Mouse (Mus musculus) cerebellum, postnatal 36 days (tissue): ENCODE measurements at regions not wholly inside any gene's neighbourhood (a gene's known extent, or its start where the extent isn't known, plus 50 kb on each side); places are given as distances from the start of the nearest gene placed in this dataset.
A peak's percentile ranks its signal among the peaks of the same experiment; 100 is the strongest.

Experiments used
- DNase-seq, 2 experiments: peaks; one replicate each; pipeline ENCODE4 v3.0.0; 2021 to 2022; ENCODE audit warnings: mixed read lengths in 2 of 2

DNA sequence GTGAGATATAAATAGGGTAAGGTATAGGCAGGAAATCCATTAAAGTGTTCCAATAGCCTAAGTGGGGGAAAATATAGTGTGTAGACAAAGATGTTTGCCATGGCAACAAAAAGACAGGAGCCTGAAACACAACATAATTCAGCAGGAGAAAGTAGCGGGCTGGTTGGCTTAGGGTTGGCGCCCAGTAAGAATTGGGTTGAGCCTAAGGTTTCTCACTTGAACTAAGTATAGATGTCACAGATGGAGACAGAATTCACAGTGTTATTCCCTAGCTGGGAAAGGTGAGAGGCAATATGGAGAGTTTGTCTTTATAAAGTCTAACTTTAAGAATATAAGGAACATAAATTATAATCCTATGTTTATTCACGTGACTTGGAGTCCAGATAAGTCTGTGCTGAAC lies 64.8 kb upstream of the Ogfrl1 start:
- peak; percentile 20 to 27 for DNase-seq

DNA sequence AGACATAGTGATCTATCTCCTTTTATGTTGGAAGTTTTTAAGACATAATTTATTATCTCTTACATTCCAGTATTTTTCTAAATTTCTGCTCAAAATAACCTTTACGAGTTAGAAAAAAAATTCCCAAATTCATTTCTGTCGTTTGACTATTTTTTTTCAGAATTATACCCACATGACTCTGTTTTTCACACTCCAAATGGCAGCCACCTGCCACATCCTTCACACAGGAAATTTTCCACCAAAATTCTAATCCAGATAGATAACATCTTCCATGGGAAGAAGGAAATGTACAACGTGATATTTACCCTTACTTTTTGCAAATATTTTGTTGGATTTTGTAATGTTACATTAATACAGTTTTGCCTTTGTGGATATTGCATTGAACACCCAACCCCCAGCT lies 66.5 kb upstream of the Ogfrl1 start:
- DNase-seq = peak; percentile 19 to 21

DNA sequence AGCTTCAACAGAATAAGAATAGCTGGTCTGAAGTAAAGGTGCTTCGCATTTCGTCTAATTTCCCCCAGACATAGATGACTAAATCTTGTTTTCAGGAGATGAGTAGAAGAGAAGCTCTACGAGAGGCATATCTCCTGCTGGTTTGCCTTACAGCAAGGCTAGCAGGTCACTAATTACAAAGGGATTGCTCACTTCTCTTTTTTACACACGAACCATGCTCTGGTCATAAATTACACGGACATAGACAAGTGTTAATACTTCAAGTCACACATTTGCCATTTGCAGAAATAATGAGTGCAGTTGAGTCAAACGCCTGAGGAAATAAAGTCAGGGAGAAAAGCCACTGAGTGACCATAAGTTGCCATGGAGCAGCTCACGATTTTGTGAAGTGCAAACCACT lies 68.8 kb upstream of the Ogfrl1 start:
- no peak for DNase-seq

DNA sequence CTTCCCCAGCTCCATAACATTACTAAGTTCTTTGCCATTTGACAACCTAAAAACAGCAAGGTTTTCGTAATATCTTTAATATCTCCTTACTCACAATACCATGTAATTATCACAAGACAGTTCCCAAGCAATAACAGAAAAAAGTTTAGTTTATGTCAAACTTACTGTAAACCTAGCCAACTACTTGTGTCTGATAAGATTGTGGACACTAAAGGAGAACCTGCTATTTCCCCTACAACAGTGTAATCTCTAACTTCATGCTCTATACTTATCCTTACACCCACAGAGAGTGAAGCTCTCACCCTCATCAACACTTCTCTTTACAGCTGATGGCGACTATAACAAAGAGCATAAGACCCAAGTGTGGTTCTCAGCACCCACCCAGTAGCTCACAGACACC lies 69.8 kb upstream of the Ogfrl1 start:
- no peak for DNase-seq

DNA sequence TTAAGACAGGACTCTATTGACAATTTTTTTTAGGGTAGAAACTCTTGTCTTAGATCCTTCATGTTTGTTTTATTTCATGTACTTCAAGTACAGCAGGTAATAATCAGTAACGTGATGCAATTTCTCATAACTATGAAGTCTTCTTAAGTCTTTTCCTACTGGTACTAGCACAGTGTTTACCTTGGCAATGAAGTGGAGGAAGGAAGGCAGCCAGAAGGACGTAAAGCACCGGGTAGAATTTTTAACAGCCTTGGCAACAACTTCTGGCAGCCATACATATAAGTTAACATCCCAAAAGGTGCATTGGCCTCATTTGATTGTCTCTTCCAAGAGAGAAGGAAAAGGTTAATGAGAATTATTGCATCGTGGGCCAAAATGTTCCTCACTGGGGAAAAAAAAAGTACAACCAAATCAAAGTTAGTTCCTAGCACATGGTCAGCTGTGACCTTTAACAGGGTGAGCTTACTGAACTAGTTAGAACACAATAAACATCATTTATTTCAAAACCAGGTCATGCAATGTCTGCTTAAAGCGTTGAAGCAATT lies 83.3 kb upstream of the Ogfrl1 start:
- DNase-seq = no peak

DNA sequence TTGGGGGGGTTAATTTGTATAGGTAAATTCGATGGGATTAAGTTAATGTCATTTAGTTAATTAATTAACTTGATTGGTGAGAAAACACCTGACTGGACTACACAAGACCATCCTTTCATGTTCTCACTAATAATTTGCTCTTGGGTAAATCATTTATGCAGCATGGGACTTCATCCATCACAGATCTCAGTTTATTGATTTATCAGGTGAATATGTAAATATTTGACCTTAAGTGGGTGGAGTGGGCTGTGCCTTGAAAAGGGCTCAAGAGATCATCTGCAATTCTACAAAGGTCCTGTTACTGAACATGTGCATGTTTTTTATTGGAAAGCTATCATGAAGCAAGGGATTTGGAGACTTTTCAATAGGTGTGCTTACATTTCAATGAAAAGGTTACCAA lies 87.0 kb upstream of the Ogfrl1 start:
- DNase-seq = no peak

DNA sequence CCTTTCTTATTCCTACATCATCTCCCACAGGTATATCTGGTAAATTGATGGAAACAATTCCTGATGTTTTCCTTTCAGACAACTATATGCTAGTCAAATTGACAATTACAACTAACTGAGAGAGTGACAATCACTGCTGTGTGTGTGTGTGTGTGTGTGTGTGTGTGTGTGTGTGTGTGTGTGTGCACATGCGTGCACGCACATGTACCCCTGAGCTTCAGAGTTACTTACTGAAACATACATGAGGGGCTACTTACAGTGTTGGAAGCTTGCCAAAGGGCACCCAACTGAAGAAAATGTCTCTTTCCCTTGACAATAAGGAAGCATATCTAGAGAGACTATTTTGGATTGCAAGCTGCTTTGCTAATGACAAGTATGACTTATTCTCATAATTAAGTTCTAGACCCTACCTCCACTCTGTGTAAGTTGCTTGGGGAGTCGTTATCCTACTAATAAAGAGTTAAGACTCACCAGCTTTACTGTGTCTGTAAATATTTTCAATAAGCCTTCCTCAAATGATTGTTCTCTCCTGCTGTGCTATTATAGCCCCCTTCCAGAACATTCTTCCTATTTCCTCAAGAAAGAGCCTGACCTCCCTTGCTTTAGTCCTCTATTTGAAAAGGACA lies 87.7 kb upstream of the Ogfrl1 start:
- no peak for DNase-seq

DNA sequence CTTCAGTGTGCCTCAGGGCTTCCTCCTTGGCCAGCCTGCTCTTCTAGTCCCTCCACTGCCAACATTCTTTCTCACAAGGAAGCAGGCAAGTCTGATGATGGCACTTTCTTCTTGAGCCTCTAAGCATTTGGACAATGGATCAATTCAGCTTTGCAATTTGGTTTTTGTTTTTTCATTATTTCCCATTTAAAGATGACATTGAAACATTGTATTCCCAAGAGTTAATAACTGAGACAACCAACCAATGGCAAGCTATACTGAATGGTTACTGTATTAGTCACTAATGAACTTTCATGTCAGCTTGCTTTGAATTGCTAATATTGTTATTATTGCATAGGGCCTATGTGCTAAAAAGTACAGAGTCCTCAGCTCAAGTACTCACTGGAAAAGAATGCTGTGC lies 89.5 kb upstream of the Ogfrl1 start:
- no peak for DNase-seq

DNA sequence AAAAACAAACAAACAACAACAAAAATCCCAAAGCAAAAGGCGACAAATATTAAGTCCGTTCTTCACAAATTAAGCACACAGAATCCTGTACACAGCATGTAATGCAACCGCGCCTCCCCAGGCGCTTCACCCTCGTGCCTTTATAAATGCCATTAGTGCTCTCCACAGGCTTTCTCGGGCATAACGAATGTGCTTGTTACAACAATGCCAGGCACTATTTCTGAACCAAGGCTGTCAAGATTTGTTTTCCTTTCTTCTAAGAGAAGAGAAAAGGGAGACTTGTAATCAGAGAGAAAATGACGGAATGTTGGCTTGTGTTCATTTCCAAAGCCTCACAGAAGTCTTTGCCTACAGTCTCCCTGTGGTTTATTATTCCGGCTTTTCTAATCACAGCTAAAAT lies 93.1 kb upstream of the Ogfrl1 start:
- DNase-seq = peak; percentile 31 to 48

DNA sequence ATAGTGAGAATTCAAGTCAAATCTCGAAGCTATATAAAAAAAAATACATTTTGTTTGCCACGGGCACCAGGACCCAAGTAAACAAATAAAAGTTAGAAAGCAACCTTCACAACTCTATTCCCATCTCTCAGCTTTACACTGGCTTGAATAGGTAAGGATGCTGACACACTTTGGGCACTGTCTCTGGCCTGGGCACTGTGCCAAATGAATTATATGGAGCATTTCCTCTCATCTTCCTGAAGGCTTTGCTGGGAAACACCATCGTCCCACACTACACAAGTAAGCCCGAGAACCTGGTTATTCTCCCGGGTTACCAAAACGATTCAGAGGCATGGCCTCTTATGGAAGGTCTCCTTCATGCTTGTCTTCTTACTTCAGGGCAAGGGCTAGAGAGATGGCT lies 93.5 kb upstream of the Ogfrl1 start:
- DNase-seq = peak; percentile 58 to 73

DNA sequence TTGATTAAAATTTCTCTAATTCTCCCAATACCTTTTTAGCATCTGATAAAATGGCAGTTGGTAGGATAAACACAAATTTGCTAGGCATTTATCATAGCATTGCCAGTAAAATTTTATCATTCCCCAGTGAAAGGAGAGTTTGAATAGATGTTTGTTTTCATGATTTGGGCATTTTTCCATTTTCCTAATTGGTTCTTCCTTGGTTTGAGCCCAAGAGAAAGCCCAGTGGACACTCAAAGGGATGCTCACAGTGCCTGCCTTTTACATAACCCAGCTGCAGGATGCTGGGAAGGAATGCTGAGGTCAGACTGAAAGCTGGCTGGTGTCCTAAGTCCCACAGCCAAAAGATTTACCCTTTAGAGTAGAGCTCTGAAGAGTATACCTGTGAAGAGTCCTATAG lies 95.4 kb upstream of the Ogfrl1 start:
- no peak for DNase-seq

DNA sequence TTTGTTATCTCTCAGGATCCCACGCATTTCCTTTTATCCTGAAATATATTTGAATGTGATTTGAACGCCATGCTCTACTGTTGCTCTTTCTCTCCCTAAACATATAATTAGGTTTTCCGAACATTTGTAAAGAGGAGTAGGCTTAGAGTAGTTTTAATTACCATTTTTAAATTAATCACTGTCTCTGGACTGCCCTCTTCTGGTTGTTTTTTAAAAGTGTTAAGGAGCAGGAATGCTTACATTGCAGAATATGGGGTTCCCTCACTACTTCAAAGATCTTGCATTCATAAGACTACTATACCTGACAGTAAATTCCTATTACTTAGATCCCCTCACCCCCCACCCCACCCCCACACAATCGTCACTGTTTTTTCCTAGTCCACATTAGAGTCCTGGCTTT lies 97.8 kb upstream of the Ogfrl1 start:
- DNase-seq = no peak

DNA sequence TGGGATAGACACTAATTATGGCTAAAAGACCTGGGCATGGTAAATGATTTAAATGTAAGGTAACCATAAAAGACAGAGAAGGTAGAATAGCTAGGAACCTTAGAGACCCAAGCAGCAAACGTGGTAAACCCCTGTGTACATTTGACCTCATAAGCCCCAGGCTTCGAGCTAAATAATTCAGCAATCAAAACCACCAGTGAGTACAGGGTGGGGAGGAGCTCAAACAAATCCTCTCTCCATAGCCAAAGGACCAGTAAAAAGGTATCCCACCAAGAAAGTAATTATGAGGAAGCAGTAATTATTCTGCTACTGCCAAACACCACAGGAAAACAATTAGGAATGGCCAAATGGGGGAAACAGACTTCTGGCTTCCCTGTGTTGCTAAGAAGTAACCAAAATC lies 122.5 kb upstream of the Ogfrl1 start:
- DNase-seq = no peak

DNA sequence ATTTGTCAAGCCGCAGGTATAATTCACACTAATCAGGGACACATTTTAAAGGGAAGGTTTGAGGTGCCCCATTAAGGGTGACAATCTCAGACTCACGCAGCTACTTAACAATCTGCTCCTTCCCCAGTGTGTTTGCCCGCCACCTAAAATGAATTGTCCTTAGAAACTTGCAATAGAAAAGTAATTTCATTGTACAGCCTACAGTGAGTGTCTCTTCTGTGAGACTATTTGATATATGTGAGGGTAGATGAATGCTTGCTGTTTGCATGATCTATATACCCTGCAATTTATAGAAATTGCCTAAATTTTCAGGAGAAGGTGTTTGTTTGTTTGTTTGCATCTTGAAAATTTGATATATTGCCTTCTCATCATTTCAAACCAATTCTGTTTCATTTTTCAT lies 135.1 kb upstream of the Ogfrl1 start:
- DNase-seq = no peak

DNA sequence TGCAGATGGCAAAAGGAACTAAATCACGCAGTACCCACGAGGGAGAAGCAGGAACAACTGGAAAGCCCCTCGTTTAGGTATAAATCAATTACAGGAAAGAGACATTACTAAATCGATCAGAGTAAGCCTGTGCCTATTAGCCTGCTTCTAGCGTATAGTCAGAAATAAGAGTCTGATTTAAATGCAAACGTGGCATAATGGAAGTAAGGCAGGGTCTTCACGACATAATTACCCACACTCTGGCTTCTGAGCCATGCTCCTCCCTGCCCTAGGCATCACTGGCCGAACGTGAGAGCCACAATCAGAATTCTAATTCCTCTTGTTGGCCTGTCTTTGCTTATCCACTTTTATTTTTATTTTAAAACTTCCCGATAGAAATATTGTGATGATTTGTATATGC lies 139.0 kb upstream of the Ogfrl1 start:
- no peak for DNase-seq

DNA sequence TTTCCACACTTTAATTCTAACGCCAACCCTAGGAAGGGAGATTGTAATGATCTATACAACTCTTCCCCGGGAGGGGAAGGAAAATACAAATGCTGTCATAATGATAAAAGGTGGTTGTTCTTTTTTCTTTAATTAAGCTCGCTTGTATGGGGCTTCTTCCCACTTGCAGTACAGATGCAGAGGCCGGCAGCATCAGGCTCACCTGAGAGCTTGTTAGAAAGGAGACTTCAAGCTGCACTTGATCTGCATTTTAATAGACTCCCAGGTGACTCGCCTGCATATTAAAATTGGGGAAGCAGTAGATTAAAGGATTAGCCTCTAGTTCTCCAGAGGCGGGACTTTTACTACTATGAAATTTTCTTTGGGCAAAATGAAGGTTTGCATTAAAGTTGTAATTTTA lies 140.8 kb upstream of the Ogfrl1 start:
- no peak for DNase-seq

DNA sequence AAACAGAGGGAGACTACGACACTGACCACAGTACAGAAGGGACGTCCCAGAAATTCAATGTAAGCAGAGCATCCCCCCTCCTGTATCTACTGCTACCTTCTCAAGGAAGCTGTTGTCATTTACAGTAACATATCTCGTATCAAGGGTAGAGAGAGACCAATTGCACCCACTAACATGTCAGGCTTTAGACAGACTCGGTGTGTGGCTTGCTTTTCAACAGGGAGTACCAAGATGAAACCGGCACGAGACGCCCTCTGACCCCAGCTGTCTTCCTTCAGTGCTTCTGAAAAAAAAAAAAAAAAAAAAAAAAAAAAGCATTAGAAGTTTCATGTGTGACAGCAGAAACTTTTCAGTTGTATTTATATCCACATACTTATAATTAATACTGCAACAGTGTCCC lies 143.0 kb upstream of the Ogfrl1 start:
- no peak for DNase-seq

DNA sequence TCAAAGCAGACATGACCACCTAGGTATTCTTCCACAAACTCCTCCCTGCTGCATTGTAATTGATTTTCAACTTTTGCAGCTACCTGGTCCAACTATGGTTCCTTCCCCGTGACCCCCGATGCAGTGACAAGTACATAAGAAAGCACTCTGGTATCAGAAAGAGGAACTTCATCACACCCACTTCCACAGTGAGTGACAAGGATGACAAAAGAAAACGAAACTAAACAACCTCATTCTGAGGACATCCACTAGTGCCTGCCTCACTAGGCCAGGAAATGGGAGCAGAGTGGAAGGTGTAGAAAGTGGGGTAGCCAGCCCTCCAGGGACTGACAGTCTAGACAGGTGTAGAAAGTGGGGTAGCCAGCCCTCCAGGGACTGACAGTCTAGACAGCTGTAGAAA lies 158.2 kb upstream of the Ogfrl1 start:
- DNase-seq = no peak

DNA sequence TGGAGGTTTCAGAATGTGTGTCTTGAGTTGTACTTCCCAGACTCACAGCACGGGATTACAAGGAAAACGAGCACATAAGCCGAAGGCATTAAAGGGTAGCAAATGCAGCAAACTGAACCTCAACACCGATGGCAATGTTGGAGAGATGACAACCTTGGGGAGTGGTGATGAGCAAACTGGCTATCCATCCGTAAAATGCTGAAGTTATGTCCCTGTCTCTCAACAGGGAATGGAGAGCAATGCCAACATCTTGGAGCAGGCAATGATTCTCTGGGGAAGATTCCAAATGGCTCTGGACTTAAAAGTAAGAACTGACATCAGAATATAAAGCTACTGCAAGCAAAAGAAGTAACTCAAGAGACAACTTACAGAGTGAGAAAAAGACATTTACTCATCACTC lies 170.5 kb upstream of the Ogfrl1 start:
- no peak for DNase-seq

DNA sequence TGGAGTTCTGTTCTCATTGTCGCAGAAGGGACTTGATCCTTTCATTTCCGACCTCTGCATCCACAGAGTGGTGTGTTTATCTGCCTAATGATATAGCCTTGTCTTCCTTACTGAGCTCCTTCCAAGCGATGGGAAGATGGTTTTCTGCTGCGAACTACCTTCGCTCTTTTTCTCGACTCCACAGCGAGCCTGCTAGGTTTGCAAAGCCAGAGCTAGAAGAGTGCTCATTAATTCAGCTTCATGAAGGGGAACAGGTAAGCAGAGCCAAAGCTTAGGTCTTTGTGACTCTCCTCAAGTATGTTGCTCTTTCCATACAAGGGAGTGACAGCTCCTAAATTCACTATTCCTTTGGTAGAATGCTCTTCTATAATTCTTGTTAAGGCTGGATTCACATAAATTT lies 176.9 kb upstream of the Ogfrl1 start:
- DNase-seq = no peak

DNA sequence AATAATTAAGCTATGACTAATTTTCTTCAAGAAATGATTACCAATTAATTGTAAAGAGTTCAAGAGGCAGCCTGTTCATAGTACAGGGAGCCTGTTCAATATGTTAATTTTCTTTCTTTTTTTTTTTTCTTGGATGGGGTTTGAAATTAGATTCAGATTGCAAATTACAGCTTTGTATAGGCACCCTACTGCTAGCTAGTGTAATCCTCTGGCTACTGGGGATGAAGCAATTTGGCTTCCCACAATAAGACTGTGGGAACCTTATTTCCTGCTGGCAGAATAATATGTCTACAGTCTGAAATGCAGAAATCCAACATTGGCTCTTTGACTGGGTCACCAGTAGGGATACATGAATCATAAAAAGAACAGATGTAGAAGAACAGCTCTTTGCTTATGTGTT lies 177.4 kb upstream of the Ogfrl1 start:
- DNase-seq = no peak

DNA sequence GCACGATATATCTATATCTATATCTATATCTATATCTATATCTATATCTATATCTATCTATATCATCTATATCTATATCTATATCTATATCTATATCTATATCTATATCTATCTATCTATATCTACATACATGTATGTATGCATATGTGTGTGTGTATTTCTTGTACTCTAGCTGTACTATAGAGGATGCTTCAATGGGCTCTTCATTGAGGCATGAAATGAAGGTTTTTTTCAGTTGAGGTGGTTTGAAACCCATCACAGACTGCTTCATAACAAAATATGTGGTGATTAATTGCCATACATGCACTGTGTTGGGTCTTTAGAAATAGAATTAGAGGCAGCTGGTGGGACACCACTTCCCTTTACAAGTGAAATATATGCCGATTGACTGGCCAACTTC lies 177.9 kb upstream of the Ogfrl1 start:
- no peak for DNase-seq

DNA sequence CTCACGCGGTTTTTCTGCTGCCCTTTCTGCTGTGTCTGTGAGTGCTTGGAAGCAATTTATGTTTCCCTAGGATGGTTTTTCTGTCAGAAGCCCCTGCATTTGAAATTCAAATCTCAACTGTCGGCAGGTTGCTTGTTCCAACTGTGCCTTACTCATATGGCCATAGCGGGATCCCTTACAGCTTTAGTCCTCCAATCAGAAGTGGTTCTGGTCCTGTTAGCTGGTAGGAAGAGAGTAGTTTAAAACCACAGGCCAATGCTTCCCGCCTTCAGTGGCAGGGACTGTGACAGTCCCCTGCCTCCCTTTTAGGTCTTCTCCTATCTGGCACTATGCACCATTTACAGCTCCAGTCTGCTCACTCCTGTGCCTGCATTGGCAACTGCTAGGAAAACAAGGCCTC lies 178.6 kb upstream of the Ogfrl1 start:
- DNase-seq = no peak

DNA sequence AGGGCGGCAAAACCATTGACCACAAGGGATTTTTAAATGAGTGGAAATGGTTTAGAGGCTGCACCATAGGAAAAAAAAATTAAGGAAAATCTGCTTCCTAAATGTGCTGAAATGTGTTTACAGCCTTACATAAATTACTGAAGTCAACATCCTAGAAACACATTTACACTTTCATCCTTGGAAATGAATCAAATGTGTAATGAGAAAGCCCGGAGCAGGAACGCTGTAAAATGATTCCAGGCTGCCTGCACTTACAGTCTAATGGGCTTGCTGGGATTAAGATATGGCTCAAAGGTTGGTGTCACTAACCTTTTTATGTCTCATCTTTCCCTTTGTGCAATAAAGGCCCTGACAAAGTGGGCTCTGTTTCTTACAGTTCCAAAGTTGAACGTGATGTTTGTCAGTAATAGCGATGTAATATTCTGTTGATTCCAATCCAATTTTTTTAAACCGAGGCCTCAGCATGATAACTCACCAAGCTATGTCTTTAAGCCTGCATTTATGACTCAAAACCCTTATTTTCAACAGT lies 172.1 kb upstream of the B3gat2 start:
- DNase-seq = no peak

DNA sequence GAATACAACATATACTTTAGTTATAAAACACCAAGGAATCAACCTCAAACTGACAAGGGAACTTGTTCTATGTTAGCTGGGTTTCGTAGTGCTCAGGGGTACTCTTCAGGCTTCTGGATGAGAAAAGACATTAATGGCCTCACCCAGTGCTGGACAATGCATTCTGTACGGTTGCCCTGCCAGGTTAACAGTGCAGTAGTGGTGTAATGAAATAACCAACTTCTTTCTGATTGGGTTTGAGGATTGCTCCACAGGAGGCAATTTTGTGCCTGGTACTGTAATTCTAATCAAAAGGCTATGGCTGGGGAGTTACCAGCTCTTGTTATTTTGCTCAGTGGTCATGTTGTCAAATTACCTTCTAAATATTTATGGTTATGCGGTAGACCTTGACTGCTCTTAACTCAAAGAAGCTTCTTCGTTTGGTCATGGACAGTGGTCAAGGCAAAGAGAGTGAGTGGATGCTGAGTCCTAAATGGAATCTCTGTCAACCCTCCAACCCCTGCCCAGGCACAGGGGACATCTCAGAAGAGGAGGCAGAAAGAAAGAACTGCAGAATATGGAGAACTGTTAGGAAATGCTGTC lies 158.8 kb upstream of the B3gat2 start:
- DNase-seq = no peak
